Mouse (Mus musculus) thymus, postnatal 0 days (tissue): ENCODE data around the gene Sp3. TPM values are rescaled to one million over a fixed set of nuclear protein-coding genes. Genes with fewer than 3 reads are reported as not detected.
"Not testable (repeated sequence)": the region's sequence is repeated elsewhere in the genome, so short reads cannot be mapped to it uniquely, and the experiment has no call there.

Experiments
- DNase-seq: peaks from one replicate; pipeline ENCODE4 v3.0.0-alpha.2; 2015; ENCODE audit warnings: low spot score
- polyA plus RNA-seq: library from polyadenylated mRNA; unstranded; fragments of >200 nt; fragmentation: Nextera tagmentation; extraction: Ambion mirVana; gene quantifications from 2 replicates; pipeline ENCODE4 v1.2.1, GENCODE M21; 2015

The Sp3 gene
- polyA plus RNA-seq, 1 experiment from 2014 or later = 73.9 TPM

DNA sequence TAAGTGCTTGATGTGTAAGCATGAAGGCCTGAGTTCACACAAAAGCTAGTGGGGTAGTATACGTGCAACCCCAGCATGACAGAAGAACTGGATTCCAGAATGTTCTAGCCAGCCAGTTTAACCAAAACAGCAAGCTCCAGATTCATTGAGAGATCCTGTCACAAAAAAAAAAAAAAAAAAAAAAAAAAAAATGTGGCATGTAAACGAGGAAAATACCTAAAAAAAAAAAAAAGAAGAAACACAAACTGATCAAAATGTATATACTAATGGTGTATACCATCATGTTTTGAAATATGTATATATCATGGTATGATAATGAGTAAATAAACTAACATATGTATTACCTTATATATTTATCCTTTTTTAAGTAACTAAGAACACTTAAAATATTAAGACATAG lies 13.9 kb upstream of the Sp3 start:
- DNase-seq = no peak

DNA sequence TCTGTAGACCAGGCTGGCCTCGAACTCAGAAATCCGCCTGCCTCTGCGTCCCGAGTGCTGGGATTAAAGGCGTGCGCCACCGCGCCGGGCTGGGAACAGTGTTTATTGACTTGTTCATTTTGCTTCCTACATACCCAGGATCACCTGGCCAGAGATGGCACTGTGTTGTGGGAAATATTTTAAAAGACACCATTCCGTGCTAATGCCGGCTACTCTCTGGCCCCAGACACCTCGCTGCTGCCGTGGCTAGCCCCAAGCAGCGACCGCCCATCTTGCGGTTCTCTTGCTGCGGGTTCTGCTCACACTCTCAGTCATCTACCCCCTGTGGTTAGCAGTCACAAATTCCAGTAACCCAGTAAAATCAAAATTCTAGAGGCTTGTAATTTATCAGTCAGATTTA lies 12.3 kb upstream of the Sp3 start:
- DNase-seq = no peak

DNA sequence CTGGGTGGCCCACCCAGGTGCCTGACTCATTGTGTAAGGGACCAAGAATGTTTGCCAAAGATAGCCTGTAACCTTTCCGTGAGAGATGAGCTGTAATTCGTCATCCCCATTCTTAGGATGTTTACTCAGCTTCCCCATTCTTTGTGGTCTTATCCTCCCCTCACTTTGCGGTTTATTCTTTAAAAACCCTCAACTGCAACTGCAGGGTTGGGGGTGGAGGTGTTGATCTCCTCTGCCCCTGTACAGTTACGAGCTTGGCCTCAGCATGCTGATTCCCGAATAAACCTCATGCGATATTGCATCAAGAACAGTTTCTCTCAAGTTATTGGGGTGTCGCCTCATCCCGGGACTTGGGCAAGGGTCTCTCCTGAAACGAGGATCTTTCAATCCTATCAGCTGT lies 8.7 kb upstream of the Sp3 start:
- not testable (repeated sequence) for DNase-seq

DNA sequence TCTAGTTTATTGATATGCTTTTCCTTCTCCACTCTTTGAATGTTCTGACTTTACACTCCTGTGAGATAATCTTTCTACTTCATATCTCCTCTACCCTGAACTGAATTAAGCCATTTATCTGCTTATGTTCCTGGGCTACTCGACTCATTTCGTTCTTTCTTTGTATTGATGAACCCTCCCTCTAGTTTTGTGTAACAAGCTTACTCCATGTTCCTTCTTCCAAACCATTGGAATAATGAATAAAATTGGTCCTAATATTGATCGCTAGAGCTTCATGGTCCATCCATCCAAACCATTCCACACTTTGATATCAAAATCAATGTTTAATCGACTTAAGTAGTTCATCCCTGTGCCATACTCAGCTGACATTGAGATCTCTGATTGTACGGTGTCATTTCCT lies 6.4 kb upstream of the Sp3 start, which contains the start of gene Gm11084:
Gene Gm11084, minus strand, starts transcription at position 101 of the 400 bp plus-strand sequence.
- DNase-seq = no peak

DNA sequence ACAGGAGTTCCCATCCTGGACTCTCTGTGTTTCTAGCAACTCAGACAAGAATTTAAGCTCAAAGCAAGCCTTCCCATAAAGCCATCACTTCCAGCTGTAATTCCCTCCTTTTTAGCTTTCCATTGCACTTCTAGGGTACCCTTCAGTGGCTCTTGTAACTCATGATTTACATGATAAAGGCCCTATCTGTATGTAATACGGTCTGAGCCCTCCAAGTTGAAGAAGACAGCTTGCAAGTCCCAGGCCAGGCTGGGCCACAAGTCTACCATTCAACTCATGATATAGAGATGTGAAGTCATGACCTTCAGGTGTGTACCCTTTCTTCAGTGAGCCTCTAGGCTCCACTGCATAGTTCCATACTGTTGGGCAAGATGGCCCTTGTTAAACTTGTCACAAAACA lies 5.3 kb upstream of the Sp3 start:
- no peak for DNase-seq

DNA sequence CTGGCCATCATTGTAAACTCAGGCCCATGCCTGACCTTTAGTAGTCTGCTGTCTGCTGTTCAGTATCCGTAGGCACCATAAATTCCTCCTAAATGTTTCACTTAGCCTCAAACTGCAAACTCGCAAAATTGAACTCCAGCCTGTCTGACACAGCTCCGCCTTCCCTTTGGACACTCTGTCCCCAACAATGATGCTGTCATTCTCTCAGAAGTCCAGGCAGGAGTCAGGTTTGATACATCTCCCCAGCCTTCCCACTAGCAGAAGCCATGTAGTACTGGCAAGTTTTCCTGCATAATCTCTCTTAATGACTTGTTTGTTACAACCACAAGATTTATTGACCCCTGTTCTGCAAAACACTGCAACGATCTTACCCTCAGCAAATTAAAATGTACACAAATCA lies 4.6 kb upstream of the Sp3 start:
- no peak for DNase-seq

DNA sequence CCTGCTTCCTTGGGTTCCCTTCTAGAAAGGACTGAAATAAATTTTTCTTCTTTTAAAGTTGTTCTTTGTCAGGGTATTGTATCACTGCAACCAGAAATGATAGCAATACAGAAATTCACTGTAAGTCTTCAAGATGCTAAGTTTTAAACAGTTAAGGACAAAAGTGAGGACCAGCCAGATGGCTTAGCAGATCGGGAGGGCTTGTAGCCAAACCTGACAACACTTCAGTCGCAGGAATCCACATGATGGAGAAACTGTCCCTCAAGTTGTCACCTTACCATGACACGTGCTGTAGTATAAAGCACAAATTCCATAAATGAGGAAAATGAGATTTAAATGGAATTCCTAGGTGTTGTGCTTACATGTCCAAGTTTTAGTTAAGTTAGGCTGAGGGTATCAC lies 3.0 kb upstream of the Sp3 start:
- DNase-seq = no peak

DNA sequence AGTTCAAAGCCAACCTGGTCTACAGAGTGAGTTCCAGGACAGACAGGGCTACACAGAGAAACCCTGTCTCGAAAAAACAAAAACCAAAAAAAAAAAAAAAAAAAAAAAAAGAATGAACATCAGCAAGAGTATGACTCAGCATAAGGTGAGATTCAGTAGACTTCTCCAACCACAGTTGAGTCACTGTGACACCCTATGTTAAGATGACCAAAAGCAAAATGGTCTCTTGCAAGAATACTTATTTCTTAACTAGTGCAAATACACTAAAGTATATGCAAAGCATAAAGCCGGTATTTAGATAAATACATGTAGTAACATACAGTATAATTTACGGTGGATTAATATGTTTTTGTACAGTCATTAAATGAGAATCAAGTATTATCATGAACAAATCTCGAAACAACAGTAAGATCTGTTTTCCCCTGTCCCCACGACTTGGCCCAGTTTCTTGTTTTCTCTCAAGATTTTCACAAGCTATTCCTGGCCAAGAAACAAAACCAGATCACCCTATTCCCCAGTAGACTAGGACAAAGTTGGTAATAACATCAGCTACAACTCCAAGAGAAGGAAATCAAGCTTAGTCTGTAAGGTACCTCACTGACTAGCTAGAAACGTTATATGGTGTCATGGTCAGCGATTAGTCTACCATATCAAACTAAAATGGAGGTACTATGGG lies 2.0 kb upstream of the Sp3 start:
- DNase-seq = no peak

DNA sequence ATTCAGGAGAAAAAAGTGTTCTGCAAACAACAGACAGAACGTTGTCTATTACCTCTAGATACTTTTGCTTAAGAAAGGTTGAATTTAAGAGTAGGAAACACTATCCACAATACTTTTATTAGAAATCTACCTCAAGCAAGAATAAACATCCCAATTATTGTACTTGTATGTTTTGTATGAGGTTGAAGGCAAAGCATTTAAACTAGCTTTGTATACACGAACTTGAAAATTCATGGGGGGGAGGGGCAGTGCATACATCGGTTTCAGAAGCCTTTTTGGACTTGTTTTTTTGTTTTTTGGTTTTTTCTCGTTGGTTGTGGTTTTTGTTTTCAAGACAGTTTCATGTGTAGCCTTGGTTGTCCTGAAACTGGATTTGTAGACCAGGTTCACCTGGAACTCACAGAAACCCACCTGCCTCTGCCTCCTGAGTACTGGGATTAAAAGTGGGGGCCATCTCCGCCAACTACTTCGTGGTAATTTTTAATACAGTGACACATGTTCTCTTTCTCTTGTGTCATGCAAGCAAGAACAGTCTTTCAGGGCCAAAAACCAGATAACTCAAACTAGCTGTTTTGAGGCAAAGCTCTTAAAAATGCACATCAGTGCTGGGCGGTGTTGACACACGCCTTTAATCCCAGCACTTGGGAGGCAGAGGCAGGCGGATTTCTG lies 1.3 kb upstream of the Sp3 start:
- DNase-seq = no peak

DNA sequence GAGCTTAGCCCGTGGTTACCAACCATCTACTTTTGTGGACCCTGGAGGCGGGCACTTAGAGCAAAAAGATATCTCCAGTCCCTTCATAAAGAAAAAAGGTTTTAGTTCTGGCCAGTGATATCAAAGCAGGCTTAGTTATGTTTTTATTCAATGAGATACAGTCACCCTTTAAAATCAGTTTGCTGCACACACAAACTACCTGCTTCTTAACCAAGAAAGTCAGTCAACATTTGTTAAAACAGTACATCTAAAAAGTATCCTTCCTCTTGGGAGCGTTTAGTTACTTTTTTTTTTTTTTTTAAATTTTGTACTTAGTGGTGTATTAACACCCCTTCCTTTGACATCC lies 802 bp upstream of the Sp3 start:
- DNase-seq = no peak

DNA sequence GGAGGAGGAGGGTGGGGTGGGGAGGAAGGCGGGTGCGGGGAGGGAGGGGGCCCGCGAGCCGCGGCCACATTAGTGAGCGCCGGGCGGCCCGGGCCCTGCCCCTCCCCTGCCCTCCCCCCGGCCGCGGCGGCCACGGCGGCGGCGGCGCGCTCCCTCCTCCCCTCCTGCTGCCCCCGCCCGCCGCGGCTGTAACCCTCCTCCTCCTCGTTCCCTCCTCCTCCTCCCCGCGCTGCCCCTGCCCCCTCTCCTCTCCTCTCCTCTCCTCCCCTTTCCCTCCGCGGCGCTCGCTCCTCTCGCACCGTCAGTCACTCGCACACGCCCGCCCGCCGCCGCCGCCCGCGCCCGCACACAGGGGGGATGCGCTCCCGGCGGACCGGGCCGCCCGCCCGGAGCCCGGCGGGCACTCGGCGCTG lies 581 bp downstream of the Sp3 start:
- peak; percentile 83 for DNase-seq

DNA sequence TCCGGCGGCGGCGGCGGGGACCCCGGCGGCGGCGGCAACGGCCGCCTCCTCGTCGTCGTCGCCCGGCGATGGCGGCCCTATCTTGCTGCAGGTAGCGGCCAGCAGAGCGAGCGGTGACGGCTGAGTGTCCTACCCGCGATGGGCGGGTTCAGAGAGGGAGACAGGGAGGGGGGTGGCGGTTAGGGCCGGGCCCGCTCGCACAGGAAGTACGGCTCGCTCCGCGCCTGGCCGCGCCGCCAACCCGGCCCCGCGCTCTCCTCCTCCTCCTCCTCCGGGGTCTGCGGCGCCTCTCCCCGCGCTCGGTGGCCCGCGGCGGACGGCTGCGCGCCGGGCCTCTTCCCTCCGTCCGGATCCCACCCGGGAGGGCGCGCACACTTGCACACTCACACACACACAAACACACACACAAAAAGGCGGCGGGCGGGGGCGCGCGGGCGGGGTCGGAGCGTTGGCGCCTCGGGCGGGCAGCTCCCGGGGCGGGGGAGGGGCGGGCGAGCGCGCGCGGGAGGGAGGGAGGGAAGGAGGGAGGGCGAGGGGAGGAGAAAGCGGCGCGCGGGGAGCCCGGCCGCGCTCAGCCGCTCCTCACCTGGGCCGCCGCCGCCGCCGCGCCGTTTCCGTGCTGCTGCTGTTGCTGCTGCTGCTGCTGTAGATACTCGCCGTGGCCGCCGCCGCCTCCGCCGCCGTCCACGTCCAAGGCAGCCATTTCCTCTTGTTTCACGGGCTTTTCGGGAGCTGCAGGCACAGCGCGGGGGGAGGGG lies 1.2 kb downstream of the Sp3 start:
- DNase-seq = peak; percentile 87

DNA sequence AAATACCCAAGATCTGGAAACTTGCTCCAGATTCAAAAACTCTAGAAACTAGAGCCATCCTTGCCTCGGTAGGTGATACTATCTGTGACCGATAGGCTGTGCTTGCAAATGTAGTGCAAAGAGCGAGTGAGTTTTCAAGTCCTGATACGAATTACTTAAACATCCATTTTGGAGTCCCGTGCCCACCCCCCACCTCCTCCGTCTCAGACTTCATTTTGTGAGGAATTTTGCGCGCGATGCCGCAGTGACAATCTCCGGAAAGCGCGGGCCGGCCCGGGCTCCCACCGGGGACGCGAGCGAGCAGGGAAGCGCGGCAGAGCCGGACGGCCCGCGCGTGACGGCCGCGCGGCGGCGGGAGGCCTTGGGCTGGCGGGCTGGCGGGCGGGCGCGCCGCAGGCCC lies 1.8 kb downstream of the Sp3 start:
- peak; percentile 80 for DNase-seq

DNA sequence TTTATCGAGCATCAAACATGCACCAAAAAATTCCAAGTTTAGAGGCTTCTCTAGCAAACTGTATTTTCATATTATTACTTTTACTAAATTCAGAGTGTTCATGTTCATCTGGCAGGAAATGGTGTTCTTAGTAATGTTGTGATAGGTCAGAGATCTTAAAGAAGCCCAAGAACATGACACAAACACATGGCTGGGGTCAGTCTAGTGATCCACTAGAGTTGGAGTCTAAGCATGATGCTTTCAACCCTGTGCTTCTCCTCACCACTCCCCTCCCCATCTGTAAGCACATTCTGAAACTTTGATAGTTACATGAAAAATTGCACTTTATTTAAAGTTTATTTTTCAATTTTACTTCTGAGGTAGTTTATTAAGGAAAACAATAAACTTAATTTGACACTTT lies 3.0 kb downstream of the Sp3 start:
- no peak for DNase-seq

DNA sequence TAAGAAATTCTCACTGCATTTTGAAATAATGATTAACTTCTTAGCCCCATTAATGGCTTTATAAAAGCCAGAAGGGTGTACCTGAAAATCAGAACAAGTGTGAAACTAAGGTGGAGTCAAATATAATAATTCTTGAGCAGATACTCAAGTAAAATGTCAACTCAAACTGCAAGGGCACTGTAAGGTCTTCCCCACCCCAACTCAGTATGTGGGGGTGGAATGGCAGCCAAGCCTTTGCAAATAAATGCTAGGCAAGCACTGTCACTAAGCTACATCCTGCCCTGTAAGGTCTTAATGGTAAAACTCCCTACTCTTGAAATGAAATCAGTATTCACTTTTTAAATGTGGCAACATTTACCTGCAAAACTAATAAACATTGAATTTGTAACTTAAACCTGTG lies 4.2 kb downstream of the Sp3 start:
- DNase-seq = no peak

DNA sequence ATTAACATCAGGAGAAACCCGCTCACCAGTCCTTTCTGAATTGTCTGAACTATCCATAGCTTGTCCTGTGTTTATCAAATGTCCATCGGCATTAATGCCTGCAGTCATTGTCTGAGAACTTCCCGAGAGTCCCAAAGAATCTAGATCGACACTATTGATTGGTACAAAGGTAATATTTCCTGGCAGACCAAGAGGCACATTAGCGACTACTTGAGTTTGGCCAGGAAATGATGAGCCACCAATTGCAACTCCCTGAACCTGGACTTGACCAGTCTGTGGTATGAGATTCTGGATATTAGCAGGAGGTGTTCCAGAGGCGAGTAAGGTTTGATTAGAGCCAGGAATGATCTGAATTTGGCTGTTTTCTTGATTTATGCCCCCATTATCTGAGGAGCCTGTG lies 9.4 kb downstream of the Sp3 start:
- DNase-seq = no peak

DNA sequence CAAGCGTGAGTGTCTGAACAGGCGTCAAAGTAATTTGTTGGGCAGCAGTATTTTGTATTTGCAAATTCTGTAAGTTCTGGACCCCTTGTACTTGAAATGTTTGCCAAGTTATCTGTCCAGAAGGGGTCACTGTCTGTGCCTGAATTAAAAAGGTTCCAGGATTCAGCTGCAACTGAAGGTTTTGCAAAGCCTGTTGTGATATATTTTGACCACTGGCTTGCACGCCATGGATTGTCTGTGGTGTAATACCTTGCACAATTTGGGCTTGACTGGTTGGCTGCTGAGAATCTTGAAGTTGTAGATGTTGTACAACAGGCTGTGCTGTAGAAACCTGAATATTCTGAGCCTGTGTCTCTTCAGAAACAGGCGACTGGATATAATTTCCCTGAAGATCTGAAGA lies 9.9 kb downstream of the Sp3 start:
- DNase-seq = peak; percentile 10

DNA sequence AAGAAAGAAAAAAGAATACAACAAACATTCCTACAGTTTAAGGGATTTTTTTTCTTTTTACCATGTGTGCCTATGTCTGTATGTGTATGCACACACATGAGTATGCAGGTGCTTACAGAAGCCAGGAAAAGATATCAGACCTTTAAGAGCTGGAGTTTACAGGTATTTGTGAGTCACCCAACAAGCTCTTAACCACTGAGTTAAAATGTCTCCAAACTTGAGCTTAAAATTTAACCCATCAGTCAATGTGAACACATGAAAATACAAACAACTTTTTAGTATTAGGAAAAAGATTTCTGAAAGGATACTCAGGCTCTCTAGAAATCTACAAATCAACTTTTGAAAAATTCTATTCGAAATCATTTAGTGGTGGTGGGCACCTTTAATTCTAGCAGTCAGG lies 11.7 kb downstream of the Sp3 start:
- no peak for DNase-seq

DNA sequence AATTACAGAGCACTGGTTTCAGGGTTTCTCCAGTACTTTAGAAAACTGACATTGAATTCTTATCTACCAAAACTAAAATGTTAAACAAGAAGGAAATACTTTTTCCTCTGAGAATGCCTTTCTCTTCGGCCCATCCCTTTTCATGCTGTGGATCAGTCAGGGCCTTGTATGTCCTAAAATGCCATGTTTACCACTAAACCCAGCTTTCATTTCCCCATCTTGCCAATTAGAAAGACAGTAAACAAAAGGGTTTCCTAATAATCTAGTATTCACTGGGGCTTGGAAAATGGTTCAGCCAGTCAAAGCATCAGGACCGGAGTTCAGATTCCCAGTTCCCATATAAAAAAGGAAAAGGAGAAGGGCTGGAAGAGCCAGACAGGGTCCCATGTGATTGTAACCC lies 14.8 kb downstream of the Sp3 start:
- DNase-seq = no peak

DNA sequence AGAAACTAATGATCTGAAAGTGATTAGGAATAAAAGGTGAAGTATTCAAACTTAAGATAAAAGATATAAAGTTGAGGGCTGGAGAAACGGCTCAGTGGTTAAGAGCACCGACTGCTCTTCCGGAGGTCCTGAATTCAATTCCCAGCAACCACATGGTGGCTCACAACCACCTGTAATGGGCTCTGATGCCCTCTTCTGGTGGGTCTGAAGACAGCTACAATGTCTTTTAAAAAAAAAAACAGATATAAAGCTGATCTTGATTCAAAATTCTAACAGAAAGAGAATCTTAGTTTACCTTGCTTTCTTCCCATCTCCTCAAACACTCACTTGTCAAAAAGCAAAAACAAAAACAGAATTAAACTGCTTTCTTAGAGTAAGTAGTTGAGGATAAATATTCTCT lies 23.8 kb downstream of the Sp3 start:
- DNase-seq = no peak

DNA sequence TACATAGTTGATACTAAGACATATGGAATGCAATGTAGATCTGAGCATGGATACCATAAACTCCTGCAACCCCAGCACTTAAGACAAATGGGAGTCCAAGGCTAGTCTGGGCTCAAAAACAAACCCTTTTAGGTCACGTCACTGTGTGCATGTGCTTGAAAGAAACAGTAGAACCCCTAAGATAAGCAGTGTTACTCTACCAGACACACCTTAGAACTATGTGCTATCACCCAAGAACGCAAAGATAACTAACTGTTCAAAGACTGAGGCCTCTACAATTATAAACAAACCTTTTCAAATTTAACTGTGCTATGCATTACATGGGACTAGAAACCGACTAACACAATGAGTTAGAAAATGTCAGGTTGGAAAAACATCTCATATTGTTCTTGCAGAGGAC lies 27.3 kb downstream of the Sp3 start:
- no peak for DNase-seq

DNA sequence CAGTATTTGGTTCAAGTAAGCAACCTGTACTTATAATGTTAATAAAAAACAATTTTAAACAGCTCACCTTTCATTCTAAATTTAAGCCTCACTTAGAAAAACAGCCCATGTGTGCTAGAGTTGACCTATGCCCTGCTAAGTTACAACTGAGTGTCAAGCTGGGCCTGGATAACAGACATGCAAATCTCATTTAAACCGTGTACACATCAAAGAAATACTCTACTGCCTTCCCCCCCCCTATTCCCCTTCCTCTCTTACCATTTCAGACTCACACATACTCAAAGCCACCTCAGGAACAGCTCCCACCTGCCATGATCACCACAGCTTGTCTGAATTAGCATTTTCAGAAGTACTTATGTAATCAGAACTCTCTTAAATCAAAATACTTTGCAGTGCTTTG lies 44.3 kb downstream of the Sp3 start:
- no peak for DNase-seq

DNA sequence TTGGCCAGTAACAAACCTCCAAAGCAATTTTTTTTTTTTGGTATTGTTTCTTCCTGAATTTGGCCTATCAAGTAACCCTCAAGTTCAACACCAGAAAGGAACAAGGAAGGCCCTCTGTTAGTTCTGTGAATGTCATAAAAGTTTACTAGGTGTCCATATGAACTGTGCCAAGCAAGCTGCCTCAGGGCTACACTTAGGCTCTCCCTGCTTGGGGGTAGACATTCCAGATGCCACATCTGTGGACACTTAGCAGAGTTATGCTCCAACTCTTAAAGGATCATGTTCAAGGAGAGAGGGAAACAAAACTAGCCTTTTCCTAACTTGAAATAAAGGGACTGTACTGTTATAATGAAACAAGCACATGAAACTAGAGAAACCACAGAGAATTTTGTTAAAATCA lies 48.1 kb downstream of the Sp3 start:
- no peak for DNase-seq
